Mouse (Mus musculus) CH12.LX (cell line): ENCODE results near the gene Spin1. TPM values are rescaled to one million over a fixed set of nuclear protein-coding genes. Genes with fewer than 3 reads are reported as not detected.

Experiments
- DNase-seq: peaks from one replicate; pipeline ENCODE4 v3.0.0-alpha.2; 2013; ENCODE audit errors: extremely low read depth
- H3K27ac ChIP-seq: 2 replicates; pipeline ENCODE4 v1.5.1; 2012; ENCODE audit warnings: low read depth, mild to moderate bottlenecking, control low read depth, moderate library complexity; ENCODE audit not compliant: insufficient read depth
- H3K27me3 ChIP-seq: replicated peaks from 2 replicates; pipeline ENCODE3; 2012; ENCODE audit warnings: inconsistent platforms
- H3K36me3 ChIP-seq, 2 experiments: replicated peaks in 1 of 2; 2 replicates each; pipeline versions ENCODE3 to v1.6.1; 2012; ENCODE audit warnings: inconsistent platforms in 1 of 2, low read length in 1 of 2, mild to moderate bottlenecking in 1 of 2, mixed read lengths in 1 of 2, moderate library complexity in 1 of 2; ENCODE audit not compliant: control insufficient read depth in 1 of 2, insufficient read depth in 1 of 2
- H3K4me1 ChIP-seq, 2 experiments: 2 replicates each; pipeline ENCODE4 v1.6.1; 2012; ENCODE audit warnings: inconsistent platforms in 1 of 2, moderate library complexity in 1 of 2; ENCODE audit not compliant: insufficient read depth in 2 of 2, control insufficient read depth in 1 of 2
- H3K4me2 ChIP-seq: 2 replicates; pipeline ENCODE4 v1.6.1; 2012; ENCODE audit warnings: low read depth, mild to moderate bottlenecking, control low read depth; ENCODE audit not compliant: poor library complexity, insufficient read depth, severe bottlenecking
- H3K4me3 ChIP-seq, 3 experiments: fragments of 150-350 bp in 1 of 3; sonication (generic) in 1 of 3; replicated peaks in 1 of 3; 2 replicates each; pipeline versions ENCODE3 to v1.5.1; 2011 to 2012; ENCODE audit warnings: low read depth in 2 of 3, low read length in 2 of 3, mild to moderate bottlenecking in 2 of 3, moderate library complexity in 2 of 3, control low read depth in 1 of 3, improper control_type of control experiment in 1 of 3, inconsistent platforms in 1 of 3, mixed read lengths in 1 of 3; ENCODE audit not compliant: poor library complexity in 1 of 3
- H3K79me2 ChIP-seq: replicated peaks from 2 replicates; pipeline ENCODE4 v1.6.1; 2012; ENCODE audit warnings: mild to moderate bottlenecking, moderate library complexity; ENCODE audit not compliant: control insufficient read depth, poor library complexity, insufficient read depth, severe bottlenecking; ENCODE audit errors: extremely low read depth
- H3K9ac ChIP-seq: 2 replicates; pipeline ENCODE4 v1.6.1; 2012; ENCODE audit warnings: low read depth, mild to moderate bottlenecking, control low read depth, moderate library complexity; ENCODE audit not compliant: insufficient read depth
- H3K9me3 ChIP-seq: replicated peaks from 2 replicates; pipeline ENCODE3; 2012; ENCODE audit warnings: low read length, inconsistent platforms, mixed read lengths
- BHLHE40 ChIP-seq: IDR thresholded peaks from 2 replicates; pipeline ENCODE4 v1.6.1; 2011; ENCODE audit warnings: mild to moderate bottlenecking, low read depth, low read length, improper control_type of control experiment
- CHD1 ChIP-seq: IDR thresholded peaks from 2 replicates; pipeline ENCODE4 v1.6.1; 2012; ENCODE audit warnings: low read depth, low read length, improper control_type of control experiment, inconsistent platforms
- E2F4 ChIP-seq: IDR thresholded peaks from 2 replicates; pipeline ENCODE4 v1.6.1; 2011; ENCODE audit warnings: low read depth, low read length, improper control_type of control experiment; ENCODE audit not compliant: insufficient replicate concordance
- EP300 ChIP-seq: IDR thresholded peaks from 2 replicates; pipeline ENCODE4 v1.6.1; 2011; ENCODE audit warnings: low read length, improper control_type of control experiment
- HCFC1 ChIP-seq: IDR thresholded peaks from 2 replicates; pipeline ENCODE4 v1.6.1; 2012; ENCODE audit warnings: low read depth, mild to moderate bottlenecking, inconsistent platforms, low read length, improper control_type of control experiment
- IRF4 ChIP-seq: IDR thresholded peaks from 2 replicates; pipeline ENCODE4 v1.6.1; 2014; ENCODE audit warnings: low read depth, mild to moderate bottlenecking, inconsistent platforms, low read length, improper control_type of control experiment
- JUN ChIP-seq: IDR thresholded peaks from 2 replicates; pipeline ENCODE4 v1.6.1; 2011; ENCODE audit warnings: low read depth, mild to moderate bottlenecking, low read length, improper control_type of control experiment, moderate library complexity; ENCODE audit not compliant: insufficient read depth
- KAT2A ChIP-seq: IDR thresholded peaks from 2 replicates; pipeline ENCODE4 v1.6.1; 2012; ENCODE audit warnings: low read length, improper control_type of control experiment, inconsistent platforms; ENCODE audit not compliant: insufficient replicate concordance
- MAZ ChIP-seq: IDR thresholded peaks from 2 replicates; pipeline ENCODE4 v1.6.1; 2012; ENCODE audit warnings: low read depth, mild to moderate bottlenecking, inconsistent platforms, low read length, improper control_type of control experiment, moderate library complexity
- MXI1 ChIP-seq: IDR thresholded peaks from 2 replicates; pipeline ENCODE4 v1.6.1; 2011; ENCODE audit warnings: mild to moderate bottlenecking, low read depth, low read length, improper control_type of control experiment
- MYC ChIP-seq: IDR thresholded peaks from 2 replicates; pipeline ENCODE4 v1.6.1; 2011; ENCODE audit warnings: low read depth, mild to moderate bottlenecking, improper control_type of control experiment, low read length
- NELFE ChIP-seq: IDR thresholded peaks from 2 replicates; pipeline ENCODE4 v1.6.1; 2011; ENCODE audit warnings: low read depth, low read length, improper control_type of control experiment
- NRF1 ChIP-seq: IDR thresholded peaks from 2 replicates; pipeline ENCODE4 v1.6.1; 2014; ENCODE audit warnings: low read depth, mild to moderate bottlenecking, inconsistent platforms, low read length, improper control_type of control experiment, moderate library complexity
- POLR2A ChIP-seq: IDR thresholded peaks from 2 replicates; pipeline ENCODE4 v1.6.1; 2011; ENCODE audit warnings: low read depth, mild to moderate bottlenecking, improper control_type of control experiment, low read length
- RAD21 ChIP-seq: IDR thresholded peaks from 2 replicates; pipeline ENCODE4 v1.6.1; 2011; ENCODE audit warnings: low read depth, mild to moderate bottlenecking, low read length, improper control_type of control experiment, moderate library complexity
- RCOR1 ChIP-seq: conservative IDR thresholded peaks from 2 replicates; pipeline ENCODE4 v1.6.1; 2012; ENCODE audit warnings: low read depth, mild to moderate bottlenecking, inconsistent platforms, low read length, improper control_type of control experiment
- TBP ChIP-seq: conservative IDR thresholded peaks from 2 replicates; pipeline ENCODE4 v1.6.1; 2011; ENCODE audit warnings: low read depth, low read length, improper control_type of control experiment
- UBTF ChIP-seq: IDR thresholded peaks from 2 replicates; pipeline ENCODE4 v1.6.1; 2012; ENCODE audit warnings: low read depth, mild to moderate bottlenecking, inconsistent platforms, low read length, improper control_type of control experiment, moderate library complexity
- ZC3H11A ChIP-seq: IDR thresholded peaks from 2 replicates; pipeline ENCODE4 v1.6.1; 2012; ENCODE audit warnings: low read depth, mild to moderate bottlenecking, inconsistent platforms, low read length, improper control_type of control experiment
- ZKSCAN1 ChIP-seq: IDR thresholded peaks from 2 replicates; pipeline ENCODE4 v1.6.1; 2012; ENCODE audit warnings: low read depth, inconsistent platforms, low read length, improper control_type of control experiment, borderline replicate concordance
- ZNF384 ChIP-seq: IDR thresholded peaks from 2 replicates; pipeline ENCODE4 v1.6.1; 2012; ENCODE audit warnings: low read depth, low read length, improper control_type of control experiment, inconsistent platforms
- dilution Hi-C: fragments of 300-500 bp; cut with MboI; formaldehyde crosslinking; loops from 2 replicates; pipeline ENCODE4 v1.14.3; 2020; ENCODE audit warnings: low sequenced_read_pairs; ENCODE audit not compliant: extremely low pct_unique_long_range_greater_than_20kb, extremely low pct_ligation_motif_present
- in situ Hi-C: fragments of 300-500 bp; cut with MboI; formaldehyde crosslinking; loops from 3 replicates; pipeline ENCODE4 v1.14.3; 2019; ENCODE audit warnings: low sequenced_read_pairs, low pct_ligation_motif_present, low pct_unique_long_range_greater_than_20kb, mixed read lengths
- polyA plus RNA-seq: library from polyadenylated mRNA; unstranded; fragments of >175 nt; gene quantifications from 2 replicates; pipeline ENCODE4 v1.2.1, GENCODE M21; 2012; ENCODE audit warnings: low read depth; ENCODE audit not compliant: insufficient read length
- total RNA-seq, 2 experiments: library from RNA; depleted of rRNA; stranded (reverse); fragments of 300-350 nt in 1 of 2; fragments of >200 nt in 1 of 2; gene quantifications; 2 replicates each; pipeline ENCODE4 v1.2.3; 2012 to 2014

Spin1 gene
- total and polyA plus RNA-seq, 3 experiments: 15.2 to 37.8 (median 25.4) TPM

GRCm38 (mm10) chr13:51101777-51102132, 1.1 kb downstream of the Spin1 start:
- peak; percentile 71 for TF ChIP-seq ZNF384
- TF ChIP-seq EP300: 0 out of 2 replicates have a peak, but pooled peaks have one; percentile 13
- TF ChIP-seq RCOR1: no peak
- 0 out of 2 replicates have a peak, but pooled peaks have one; percentile 17 for TF ChIP-seq IRF4
- Histone ChIP-seq H3K27ac (no peak overlapping the region), H3K27me3 (peaks cover 2% of the 10 kb centered on the region), H3K4me2 (peak overlapping the region; percentile 46), H3K9ac (peak overlapping the region; percentile 93), H3K4me3 (peak overlapping the region; percentile 80 to 93 (median 90)), H3K4me1 (peaks cover 0 to 53% of the 10 kb centered on the region in 2 experiments; a peak in 2 of 4 replicates), H3K9me3 (peaks cover 23% of the 10 kb centered on the region), H3K36me3 (peaks cover 0 to 28% of the 10 kb centered on the region in 2 experiments), H3K79me2 (peaks cover 50% of the 10 kb centered on the region)
- in situ Hi-C loops: no loop called here
- DNase-seq: peak; percentile 28
- dilution Hi-C loops: no loop called here

- DNase-seq: no peak
- Histone ChIP-seq H3K4me3 (no peak overlapping the region), H3K36me3 (peaks cover 0 to 28% of the 10 kb centered on the region in 2 experiments), H3K27ac (no peak overlapping the region), H3K4me1 (peaks cover 0 to 67% of the 10 kb centered on the region in 2 experiments; a peak in 2 of 4 replicates), H3K27me3 (peaks cover 2% of the 10 kb centered on the region), H3K79me2 (peaks cover 53% of the 10 kb centered on the region), H3K9ac (no peak overlapping the region), H3K9me3 (peaks cover 24% of the 10 kb centered on the region), H3K4me2 (no peak overlapping the region)
- dilution Hi-C loops: no loop called here
- TF ChIP-seq TBP: no peak
- TF ChIP-seq MXI1: no peak
- no peak for TF ChIP-seq ZKSCAN1
- TF ChIP-seq JUN: no peak
- no peak for TF ChIP-seq E2F4
- in situ Hi-C loops: no loop called here
These were observed 2.5 kb downstream of the Spin1 start for GRCm38 (mm10) chr13:51103111-51103725.

- Histone ChIP-seq H3K79me2 (peaks cover 61% of the 10 kb centered on the region), H3K4me1 (peaks cover 0 to 61% of the 10 kb centered on the region in 2 experiments; a peak in 2 of 4 replicates), H3K36me3 (peaks cover 0 to 33% of the 10 kb centered on the region in 2 experiments), H3K9ac (no peak overlapping the region), H3K27ac (no peak overlapping the region), H3K27me3 (peaks cover 2% of the 10 kb centered on the region), H3K4me3 (no peak overlapping the region), H3K9me3 (peaks cover 31% of the 10 kb centered on the region), H3K4me2 (no peak overlapping the region)
- in situ Hi-C loops (no loop called here), dilution Hi-C loops (no loop called here)
- no peak for DNase-seq
- TF ChIP-seq UBTF (no peak), POLR2A (no peak), ZKSCAN1 (no peak), BHLHE40 (no peak), CHD1 (no peak), MYC (no peak), MXI1 (no peak), MAZ (no peak), KAT2A (no peak), HCFC1 (no peak), TBP (no peak), NELFE (no peak), JUN (no peak), RAD21 (no peak), ZC3H11A (no peak), NRF1 (no peak), ZNF384 (no peak), RCOR1 (no peak)
These were observed 3.4 kb downstream of the Spin1 start for GRCm38 (mm10) chr13:51103861-51104650.
